Mouse (Mus musculus) thymus, postnatal 36 days (tissue): ENCODE results near the gene Srsf3.
"Not testable (repeated sequence)": the region's sequence is repeated elsewhere in the genome, so short reads cannot be mapped to it uniquely, and the experiment has no call there.

Experiments used
- DNase-seq, 2 experiments: peaks; one replicate each; pipeline ENCODE4 v3.0.0; 2022; ENCODE audit warnings: mixed read lengths in 2 of 2

Gene Srsf3

GRCm38 (mm10) chr17:29019391-29019790, 13.0 kb upstream of the Srsf3 start:
- DNase-seq, result no peak

- no peak for DNase-seq
These were observed 12.0 kb upstream of the Srsf3 start for GRCm38 (mm10) chr17:29020444-29020843.

- DNase-seq, result peak in 1 of 2 experiments; percentile 51
These were observed 10.1 kb upstream of the Srsf3 start for GRCm38 (mm10) chr17:29022230-29022819.

GRCm38 (mm10) chr17:29023346-29023745, 9.1 kb upstream of the Srsf3 start:
- DNase-seq, result no peak

- peak; percentile 45 to 54 for DNase-seq
These were observed 8.2 kb upstream of the Srsf3 start for GRCm38 (mm10) chr17:29024047-29024892.

- no peak for DNase-seq
These were observed 7.4 kb upstream of the Srsf3 start for GRCm38 (mm10) chr17:29024896-29025565.

- DNase-seq, result no peak
These were observed 5.6 kb upstream of the Srsf3 start for GRCm38 (mm10) chr17:29026652-29027356.

- no peak for DNase-seq
These were observed 1.9 kb upstream of the Srsf3 start for GRCm38 (mm10) chr17:29030321-29031034.

- not testable (repeated sequence) for DNase-seq
These were observed 1.2 kb upstream of the Srsf3 start for GRCm38 (mm10) chr17:29031085-29031711.

GRCm38 (mm10) chr17:29031771-29032273, 606 bp upstream of the Srsf3 start:
- peak; percentile 59 to 68 for DNase-seq

GRCm38 (mm10) chr17:29033569-29034061, 1.2 kb downstream of the Srsf3 start:
- no peak for DNase-seq

- DNase-seq, result no peak
These were observed 1.8 kb downstream of the Srsf3 start for GRCm38 (mm10) chr17:29034264-29034663.

- no peak for DNase-seq
These were observed 3.1 kb downstream of the Srsf3 start for GRCm38 (mm10) chr17:29035506-29035905.

- no peak for DNase-seq
These were observed 6.9 kb downstream of the Srsf3 start for GRCm38 (mm10) chr17:29039351-29039750.

- not testable (repeated sequence) for DNase-seq
These were observed 9.2 kb downstream of the Srsf3 start for GRCm38 (mm10) chr17:29041632-29042031.

- DNase-seq, result no peak
These were observed 10.1 kb downstream of the Srsf3 start for GRCm38 (mm10) chr17:29042569-29042968.

- DNase-seq, result no peak
These were observed 11.2 kb downstream of the Srsf3 start for GRCm38 (mm10) chr17:29043583-29043982.

GRCm38 (mm10) chr17:29044146-29044924, 11.9 kb downstream of the Srsf3 start:
- DNase-seq, result no peak

GRCm38 (mm10) chr17:29044925-29045319, 12.5 kb downstream of the Srsf3 start:
- no peak for DNase-seq

- DNase-seq, result no peak
These were observed 13.5 kb downstream of the Srsf3 start for GRCm38 (mm10) chr17:29045741-29046530.
